Mouse (Mus musculus) adrenal gland, postnatal 36 days (tissue): Measurements from ENCODE around the gene Galnt2. TPM values are rescaled to one million over a fixed set of nuclear protein-coding genes. Genes with fewer than 3 reads are reported as not detected.

Experiments
- DNase-seq, 2 experiments: peaks; one replicate each; pipeline ENCODE4 v3.0.0; 2021; ENCODE audit warnings: mixed read lengths in 1 of 2
- total RNA-seq, 2 experiments: library from RNA; stranded (reverse); gene quantifications; 2 replicates each; pipeline ENCODE4 v1.2.3; 2021

Galnt2 gene
- total RNA-seq, 2 experiments from 2014 or later = 58.1 to 62.7 TPM

DNA sequence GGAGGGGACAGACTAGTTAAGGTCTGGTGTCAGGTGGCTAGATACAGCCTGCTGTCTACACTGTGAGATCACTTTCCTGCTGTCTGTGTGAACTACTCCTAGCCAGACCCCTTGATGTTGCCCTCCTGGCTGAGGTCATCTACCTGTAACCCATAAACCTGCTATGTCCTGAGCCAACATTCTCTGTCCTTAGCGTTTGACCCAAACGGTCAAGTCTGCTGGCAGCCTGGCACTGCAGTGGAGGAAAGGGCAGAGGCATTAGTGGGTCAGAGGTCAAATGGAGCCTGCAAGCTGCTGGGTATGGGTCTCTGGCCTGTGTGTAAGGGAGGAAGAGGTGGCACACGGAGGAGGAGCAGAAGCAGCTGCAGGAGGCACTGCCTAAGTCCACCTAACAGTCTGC, 41.6 kb downstream of the Galnt2 start:
- DNase-seq = peak in 1 of 2 experiments; percentile 42

DNA sequence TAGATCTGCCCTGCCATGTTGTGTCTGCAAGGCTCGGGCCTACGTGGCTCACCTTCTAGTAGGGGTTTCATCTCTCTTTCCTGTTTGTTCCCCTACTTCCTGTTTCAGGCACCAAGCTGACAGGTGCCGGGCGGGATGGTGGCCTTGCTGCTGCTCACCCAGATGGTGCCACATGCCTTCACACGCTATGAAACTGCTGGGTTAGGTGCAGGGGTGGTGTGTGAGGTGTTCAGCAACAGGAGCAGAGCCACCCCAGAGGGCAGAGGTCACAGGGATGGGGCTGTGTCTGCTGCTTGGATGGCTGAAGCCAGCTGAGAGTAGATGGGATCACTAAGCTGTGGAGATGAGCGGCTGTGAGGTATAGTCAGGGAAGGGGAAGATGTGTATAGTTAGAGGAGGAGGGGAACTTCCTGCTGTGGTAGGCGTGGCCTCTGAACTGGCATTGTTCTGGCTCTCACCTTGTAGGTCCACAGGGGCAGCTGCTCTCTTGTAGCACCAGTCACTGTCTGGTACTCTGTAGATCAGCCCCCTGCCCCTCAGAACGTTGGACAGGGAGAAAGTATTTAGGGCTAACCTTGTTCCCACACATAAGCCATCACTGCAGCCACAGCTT, 42.5 kb downstream of the Galnt2 start:
- DNase-seq = no peak

DNA sequence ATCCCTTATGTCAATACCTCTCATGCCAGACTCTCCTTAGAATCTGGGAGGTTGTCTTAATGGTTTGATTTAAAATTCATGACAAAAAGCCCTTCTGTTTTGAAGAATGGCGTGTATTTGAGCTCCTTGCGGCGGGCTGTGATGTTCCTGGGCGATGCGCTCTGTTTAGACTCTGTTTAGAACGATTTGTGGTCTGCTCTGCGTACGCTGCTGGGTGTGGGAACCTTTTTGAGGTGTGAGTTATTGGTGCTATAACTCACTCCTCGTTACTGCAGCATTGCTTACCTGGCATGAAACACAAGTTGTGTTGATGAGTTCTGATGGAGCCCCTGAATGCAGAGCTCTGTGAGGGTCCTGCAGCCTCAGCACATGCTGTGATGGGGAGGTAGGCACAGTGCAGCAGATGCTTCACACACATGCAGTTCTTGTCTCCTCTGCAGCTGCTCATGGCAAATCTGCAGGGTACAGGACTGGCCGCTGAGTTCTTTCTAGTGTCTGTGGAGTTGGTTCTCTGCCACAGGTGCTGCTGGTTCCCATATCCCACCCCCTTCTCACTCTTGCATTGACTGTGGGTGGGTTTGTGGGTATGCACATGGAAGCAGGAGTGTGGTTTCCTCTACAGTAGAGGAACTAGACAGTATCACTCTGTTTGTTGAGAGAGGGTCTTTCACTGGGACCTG, 43.4 kb downstream of the Galnt2 start:
- DNase-seq = no peak

DNA sequence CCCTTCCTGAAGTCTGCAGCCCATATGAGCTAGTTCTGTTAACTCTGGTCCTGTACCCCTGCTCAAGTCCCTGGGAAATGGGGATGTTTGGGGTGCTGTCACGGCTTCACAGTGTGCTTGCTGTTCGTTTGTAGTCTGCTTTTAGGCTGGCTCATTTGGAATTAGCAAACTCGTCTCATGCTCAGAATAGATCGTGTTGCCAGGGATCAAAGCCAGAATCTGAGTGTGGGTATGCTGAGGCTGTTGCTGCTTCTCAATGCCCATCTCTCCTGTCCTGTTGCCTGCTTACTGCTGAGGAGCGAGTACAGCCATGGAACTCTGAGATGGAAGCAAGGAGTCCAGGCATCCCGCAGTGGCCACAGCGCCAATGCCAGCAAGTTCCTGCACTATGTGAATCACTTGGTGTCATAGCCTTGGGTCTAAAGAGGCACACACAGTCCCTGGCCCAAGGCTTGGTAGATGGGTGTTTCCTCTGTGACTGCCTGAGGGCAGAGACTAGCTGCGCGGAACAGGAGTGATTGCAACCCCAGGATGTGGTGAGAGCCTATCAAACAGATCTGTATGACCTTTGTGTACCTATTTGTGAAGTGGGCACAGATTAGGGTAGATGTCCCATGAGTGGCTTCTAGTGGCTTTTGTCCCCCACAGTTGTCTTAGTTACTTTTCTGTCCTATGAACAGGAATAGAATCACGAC, 44.3 kb downstream of the Galnt2 start:
- peak; percentile 52 to 62 for DNase-seq

DNA sequence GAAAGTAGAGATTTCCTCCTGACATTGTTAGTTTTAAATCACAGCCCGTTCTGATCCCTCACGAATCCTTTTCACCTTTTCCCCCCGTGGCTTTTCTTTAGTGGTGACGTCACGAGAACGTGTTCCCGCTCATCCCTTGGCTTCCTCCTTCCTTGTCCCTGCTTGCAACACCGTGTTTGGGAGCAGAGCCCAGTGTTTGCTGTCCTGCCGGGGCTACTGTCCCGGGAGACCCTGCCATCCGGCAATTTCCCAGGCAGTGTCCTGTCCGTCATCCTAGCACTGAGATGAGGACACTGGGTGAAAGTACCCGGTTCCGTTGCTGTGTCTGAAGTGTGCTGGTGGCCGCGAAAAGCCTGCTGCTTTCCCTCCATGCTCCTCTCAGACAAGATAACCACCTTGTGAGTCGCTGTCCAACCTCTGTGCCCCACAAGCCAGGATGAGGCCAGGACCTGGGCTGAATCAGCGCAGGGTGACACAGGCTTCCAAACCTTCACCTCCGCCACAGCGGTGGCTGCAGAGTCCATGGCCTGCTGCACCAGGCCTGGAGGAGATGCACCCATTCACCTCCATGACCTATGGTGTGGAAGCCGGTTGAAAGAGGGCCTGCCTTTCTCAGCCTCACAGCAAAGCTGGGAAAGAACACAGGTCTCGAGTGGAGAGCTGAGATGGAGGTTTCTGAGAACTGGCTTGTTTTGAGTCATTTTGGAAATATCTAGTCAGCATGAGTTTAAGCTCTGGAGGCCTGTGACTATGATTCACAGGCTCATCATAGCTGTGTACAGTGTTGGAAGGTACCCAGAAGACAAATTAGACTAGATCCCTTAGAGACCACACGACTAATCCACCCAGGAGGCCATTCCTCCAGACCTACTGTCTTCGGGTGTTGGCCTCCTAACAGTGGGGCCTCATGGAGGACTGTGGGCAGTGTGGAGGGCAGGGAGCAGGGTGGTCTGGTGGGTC, 47.0 kb downstream of the Galnt2 start:
- peak; percentile 53 to 62 for DNase-seq

DNA sequence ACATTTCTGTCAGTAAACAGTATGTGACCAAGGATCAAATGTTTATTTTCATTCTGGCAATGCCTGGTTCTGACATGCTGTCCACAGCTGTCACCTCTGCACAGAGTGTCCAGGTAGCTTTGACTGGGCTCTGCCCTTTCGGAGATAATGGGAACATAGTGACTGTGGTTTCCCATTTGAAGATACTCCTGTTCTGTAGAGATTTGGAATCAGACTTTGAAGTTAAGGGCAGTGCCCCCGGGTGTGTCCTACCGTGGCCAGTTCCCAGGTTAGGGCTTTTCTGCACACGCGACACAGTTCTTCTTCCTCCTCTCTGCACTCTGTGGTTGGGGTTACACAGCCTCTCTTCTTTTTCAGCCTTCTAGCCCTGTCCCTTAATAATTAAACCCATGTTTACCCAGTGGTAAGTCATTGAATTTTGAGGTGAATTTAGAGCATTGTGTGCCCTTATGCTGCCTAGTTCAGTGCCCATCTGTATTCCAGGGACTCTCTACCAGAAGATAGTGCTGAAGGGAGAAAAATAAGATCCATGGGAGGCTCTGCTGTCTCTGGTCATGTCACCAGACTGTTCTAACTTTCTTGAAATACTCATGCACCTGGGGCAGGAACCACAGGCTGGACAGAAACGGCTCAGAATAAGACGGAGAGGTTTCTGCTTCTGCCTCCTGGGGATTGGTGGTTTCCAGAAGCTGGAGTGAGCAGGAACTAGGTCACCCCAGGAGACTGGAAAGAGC, 47.9 kb downstream of the Galnt2 start:
- no peak for DNase-seq

DNA sequence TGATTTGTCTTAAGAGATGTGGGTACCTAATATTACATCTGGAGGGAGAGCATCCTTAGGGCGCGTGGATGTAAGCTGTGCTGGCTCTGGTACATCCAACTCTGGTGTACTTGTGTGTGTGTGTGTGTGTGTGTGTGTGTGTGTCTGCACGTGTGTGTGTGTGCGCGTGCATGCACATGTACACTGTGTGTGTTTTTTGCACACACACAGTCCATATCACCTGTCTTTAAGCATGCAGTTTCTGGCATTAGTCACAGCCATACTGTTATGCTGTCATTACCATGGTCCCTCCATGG, 48.4 kb downstream of the Galnt2 start:
- no peak for DNase-seq

DNA sequence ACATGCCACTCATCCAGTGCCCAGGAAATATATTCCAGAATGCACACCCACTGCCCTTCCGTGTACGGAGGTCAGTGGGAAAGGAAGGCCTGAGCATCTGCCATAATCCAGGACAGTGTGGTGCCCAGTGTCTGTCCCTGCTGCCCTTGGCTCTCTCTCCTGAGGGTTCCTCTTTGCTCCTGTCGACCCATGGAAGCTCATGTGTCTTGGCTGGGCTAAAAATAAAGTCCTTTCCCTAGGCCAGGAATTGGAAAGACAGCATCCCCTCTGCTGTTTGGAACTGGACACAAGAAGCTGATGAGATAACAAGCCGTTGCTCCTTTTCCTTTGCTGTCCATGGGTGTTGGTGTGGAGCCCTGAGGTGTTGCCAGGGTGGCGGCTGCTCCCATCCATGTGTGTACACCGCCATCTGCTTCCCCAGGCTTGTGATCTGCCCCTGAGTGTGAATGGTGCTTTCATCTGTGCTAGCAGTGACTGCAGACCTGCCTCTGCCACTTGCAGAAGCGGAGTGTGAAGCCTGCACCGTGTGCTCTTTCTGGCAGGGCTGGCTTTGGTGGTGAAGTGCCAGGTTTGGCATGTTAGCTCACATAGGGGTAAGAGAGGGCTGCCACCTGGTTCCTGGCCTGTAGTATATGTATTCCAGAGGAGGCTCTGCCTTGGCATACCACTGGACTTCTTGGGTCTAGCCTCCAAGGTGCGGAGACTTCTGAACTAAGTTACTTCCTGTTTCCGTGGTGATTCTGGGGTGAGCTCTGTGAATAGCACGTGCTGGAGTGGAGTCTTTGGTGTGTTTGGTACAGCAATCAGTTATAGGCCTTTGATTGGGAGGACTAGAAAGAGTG, 50.7 kb downstream of the Galnt2 start:
- no peak for DNase-seq

DNA sequence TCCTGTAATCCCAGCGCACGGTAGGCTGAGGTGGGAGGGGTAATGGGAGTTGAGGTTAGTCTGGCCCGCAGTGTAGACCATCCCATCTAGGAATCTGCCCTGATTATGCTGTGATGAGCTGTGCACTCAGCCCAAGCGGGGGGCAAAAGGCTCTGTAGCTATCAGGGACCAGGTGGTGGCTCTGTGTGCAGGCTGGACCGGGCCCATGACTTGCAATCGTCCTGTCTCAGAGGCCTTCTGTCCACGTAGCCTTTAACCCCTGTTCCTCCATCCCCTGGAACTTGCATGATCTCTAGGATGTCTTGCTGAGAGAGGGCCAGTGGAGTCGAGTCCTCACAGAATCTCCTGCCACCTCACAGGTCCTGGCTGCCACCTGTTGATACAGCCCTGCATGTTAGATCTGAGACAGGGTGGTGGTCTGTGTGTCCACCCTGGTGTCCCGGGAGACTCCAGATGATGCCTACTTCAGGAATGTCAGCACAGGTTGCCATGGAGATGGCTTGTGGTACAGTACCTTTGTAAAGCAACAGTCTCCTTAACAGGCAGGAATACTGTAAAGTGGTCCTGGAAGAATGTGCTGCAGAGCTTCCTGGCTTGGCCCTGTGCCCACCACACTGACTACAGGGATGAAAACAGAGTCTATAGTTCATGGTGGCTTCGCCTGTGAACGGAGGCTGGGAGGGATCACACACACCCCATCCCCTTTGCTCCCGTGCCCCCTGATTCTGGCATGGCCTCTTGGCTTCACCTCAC, 51.9 kb downstream of the Galnt2 start:
- DNase-seq = no peak

DNA sequence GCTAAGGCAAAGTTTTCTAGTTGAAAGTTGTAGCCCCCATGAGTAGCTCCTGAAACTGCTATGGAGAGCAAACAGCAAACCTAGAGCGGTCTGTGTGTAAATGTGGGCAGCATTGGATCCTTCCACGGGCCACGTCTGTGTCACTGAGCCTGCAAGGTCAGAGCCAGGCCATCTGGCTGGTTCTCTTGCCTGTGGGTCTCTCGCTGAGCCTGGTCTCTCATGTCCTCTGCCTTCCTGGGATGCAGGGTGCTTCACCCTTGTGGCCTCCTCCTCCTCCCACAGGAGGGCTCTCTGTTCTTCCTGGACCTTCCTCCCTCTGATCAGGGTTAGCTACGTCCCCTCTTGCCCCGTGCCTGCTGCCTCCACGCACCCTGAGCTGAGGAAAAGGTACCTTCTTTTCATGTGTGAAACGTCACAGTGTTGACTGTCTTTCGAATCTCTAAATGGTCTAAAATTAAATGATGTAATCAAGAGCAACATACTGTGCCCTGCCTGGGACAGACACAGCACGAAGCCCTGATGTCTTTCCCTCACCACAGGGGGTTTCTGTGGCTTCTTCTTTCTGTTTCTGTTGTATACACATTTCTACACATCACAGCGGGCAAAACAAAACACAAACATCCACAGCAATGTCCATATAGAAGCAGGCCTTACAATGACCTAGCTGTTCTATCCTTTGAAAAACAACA, 52.6 kb downstream of the Galnt2 start:
- DNase-seq = no peak

DNA sequence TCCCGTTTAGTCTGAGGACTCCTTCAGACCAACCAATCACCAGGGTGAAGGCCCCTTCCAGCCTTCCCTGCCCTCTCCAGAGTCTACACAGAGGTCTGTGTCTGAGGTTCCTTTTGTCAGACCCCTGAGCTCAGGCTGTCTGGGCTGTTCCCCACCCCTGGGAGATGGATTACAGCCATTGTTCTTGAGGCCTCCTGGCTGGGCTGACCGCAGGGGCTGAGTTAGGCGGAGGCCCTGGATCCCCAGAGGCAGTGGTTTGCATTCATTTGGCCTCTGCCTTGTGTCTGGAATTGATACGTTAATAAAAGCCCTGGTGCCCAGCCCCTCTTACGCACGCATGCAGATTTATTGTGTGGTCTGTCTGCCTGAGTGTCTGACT, 53.1 kb downstream of the Galnt2 start:
- no peak for DNase-seq

DNA sequence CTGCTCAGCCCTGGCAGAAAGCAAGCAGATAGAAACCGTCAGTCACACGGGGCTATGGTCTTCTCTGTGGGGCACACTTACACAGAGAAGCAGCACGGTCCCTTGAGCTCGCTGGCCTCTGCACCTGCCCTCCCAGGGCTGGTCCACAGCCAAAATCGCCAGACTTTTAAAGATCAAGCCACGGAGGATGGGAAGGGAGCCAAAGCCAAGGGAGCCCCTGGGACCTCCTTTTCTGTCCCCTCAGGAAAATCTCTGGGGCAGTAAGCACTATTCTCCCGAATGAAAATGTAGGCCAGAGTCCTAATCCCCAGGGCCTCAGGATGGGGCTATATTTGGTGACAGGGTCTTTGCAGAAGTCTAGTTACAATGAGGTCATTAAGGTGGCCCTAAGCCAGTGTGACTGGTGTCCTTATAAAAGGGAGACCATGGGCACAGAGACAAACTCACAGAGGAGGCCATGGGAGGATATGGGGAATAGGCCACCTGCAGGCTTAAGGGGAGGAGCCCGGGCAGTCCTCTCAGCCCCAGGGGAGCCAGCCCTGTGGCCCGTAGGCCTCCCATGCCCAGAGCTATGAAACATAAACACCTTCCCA, 53.9 kb downstream of the Galnt2 start:
- peak; percentile 42 to 56 for DNase-seq

DNA sequence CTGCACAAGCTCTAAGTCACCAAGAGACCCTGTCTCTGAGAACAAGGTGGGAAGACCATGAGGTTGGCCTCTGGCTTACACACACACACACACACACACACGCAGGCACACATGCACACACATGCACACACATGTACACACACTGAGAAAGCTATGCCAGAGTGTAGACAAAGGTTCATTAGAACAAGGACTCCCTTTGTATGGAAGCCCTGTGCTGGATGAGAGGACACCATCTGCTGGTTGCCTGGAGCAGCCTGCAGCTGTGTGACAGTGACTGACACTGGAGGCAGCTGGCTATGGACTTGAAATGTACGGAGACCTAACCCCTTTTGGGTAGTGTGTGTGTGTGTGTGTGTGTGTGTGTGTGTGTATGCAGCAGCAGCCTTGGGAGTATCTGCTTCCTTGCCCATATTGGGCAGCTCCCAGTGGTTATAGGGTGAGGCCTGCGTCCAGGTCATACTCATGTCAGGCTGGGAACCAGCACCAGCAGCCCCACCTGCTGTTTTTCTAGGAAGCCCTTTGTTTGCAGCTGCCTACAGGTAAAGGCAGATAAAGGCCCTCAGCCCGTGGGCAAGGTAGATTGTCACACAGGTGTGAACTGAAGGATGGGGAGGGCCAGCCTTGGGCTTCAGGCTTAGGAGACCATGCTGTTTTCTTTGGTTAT, 55.4 kb downstream of the Galnt2 start:
- no peak for DNase-seq

DNA sequence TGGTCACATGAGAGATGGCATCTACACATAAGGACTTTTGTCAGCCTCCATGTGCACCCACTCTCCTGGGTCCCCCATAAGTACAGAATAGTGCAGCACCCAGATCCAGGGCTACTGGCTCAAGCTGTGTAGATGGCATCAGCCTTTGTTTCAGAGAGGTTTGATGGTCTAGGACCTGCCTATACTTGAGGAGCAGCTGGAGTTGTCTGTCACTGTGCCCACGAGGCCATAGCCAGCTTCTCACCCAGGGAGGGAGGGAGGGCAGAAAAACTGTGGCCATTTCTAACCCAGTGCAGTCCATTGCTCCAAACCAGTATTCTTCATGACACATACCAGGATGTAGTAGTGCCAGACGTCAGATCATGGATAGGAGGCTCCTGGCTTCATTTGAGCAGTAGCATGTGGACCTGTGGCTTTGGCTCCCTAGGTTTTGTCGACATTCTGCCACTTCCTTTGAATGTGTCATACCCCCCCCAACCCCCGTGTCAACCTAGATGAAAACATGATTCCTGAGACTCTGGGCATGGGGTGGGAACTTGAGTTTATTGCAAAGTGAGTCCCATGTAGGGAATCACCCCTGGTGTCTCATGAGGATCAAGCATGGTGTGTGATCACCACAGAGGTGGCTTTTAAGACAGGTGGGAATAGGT, 57.1 kb downstream of the Galnt2 start:
- DNase-seq = no peak

DNA sequence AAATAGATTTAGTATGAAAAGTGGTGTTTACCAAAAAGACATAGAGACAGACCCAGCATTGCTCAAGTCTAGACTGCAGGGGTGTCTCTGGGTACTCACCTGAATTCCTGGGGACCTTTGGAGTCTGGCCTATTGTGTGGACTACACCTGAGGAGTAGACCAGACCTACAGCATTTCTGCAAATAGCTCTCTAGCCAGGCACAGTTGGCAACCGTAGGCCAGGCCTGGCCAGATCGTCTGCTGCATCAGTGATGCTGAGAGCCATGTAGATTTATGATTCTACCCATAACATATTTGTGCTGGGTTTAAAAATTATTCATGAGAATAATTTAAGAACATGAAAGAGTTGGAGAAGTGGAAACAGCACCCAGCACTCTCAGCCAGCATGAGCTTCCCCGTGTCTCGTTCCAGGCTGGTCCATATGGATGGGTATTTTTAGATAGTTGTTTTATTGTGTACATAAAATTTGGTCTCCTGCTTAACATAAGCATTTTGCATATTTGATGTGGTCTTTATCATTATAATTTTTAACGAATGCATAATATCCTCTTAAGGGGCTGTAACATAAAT, 58.4 kb downstream of the Galnt2 start:
- no peak for DNase-seq

DNA sequence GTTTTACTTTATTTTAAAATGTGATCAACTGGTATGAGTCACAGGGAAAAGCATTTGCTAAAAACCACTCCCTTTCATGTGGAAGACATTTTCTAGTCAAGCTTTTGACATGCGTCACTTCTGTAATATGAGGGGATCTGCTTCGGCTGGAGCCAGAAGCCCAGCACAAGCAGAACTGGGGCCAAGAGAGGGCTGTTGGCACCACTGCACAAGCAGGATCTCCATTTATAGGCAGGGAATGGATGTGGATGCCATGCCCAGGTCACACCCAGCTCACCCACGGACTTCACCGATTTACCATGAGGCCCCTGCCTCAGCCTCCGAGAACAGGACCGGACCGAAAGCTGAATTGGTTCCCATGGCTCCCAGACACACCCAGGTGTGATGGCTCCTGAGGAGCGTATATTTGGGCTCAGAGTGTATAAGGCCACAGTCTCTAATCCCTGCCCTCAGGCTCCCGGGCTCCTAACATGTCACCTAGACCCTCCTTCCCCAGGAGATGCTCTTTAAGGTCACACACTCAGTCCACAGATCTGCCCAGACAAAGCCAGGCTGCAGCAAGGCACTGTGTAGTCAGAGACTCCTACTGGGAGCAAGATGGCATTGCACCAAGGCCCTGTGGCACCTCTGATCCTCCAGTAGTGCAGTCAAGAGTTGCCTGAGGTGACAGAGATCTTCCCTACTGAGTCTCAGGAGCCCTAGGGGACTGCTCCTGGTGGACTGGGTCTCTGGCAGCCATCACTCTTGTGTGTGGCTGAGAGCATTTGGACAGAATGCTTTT, 59.9 kb downstream of the Galnt2 start:
- peak in 1 of 2 experiments; percentile 41 for DNase-seq

DNA sequence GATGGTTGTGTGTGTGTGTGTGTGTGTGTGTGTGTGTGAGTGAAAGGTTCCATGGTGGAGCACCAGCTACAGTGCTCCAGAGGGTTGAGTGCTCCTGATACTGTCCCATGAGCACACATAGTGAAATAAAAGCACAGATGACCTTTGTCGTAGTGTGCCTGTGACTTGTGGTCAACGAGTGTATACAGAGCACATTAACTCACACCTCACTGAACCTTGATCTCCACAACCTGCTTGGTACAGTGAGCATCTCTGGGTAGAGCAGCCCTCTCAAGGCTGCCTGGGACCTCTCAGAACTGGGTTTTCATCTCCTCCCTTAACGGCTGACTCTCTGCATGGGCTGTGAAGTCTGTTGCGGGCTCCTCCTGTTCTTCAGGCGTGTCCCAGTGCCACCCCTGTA, 60.5 kb downstream of the Galnt2 start:
- no peak for DNase-seq
